Mouse (Mus musculus): ENCODE results near the gene Notch3. TPM values are rescaled to one million over a fixed set of nuclear protein-coding genes. Genes with fewer than 3 reads are reported as not detected.

Notch3 gene
- total and polyA plus RNA-seq, 2 experiments from 2014 or later, result 3.7 to 53.6 TPM

DNA sequence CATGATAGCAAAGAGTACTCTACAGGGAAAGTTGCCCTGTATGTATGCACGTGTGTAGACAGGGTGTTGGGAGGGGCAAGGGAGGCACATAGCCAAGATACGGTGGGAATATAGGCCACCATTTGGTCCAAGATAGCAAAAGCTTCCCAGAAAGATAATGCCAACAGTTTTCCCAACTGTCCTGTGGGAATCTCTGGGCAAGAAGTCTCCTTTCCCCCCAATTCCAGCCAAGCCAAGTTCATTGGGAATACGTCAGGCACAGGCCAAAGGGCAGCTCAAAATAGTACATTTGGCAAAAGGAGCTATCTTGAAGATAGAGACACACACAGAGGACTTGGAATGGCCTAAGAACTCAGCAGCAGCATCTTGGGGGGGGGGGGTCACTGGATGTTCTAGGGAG, 38.7 kb upstream of the Notch3 start:
- H3K9me3 ChIP-seq (replicated peaks; ENCODE audit: control insufficient read depth, low read length), result no peaks in the 10 kb centered on the region
- H3K27me3 ChIP-seq (ENCODE audit: control insufficient read depth, insufficient read depth, low read length), result no peaks in the 10 kb centered on the region
- 62% methylated on average over 3 of the region's 3 CpGs for WGBS
- no peak overlapping the region for H3K4me2 ChIP-seq (ENCODE audit: low read depth, low read length)
- H3K27ac ChIP-seq (ENCODE audit: low read depth), result no peak overlapping the region
- TF ChIP-seq CTCF (IDR thresholded peaks at IDR 0.05; ENCODE audit: low read depth), result no peak
- TF ChIP-seq EP300 (IDR thresholded peaks at IDR 0.05; ENCODE audit: low read depth), result no peak
- H3K36me3 ChIP-seq (replicated peaks; ENCODE audit: control insufficient read depth, insufficient read depth, low read length), result peaks cover 78% of the 10 kb centered on the region
- ATAC-seq (ENCODE audit: insufficient read depth, low read depth) (no peak), DNase-seq (ENCODE audit: low spot score) (no peak)
- H3K4me3 ChIP-seq (ENCODE audit: low read depth, low read length), result no peak overlapping the region
- H3K4me1 ChIP-seq (ENCODE audit: control insufficient read depth, insufficient read depth), result peaks cover 16% of the 10 kb centered on the region
- H3K9ac ChIP-seq (replicated peaks; ENCODE audit: low read depth, low read length), result no peak overlapping the region

DNA sequence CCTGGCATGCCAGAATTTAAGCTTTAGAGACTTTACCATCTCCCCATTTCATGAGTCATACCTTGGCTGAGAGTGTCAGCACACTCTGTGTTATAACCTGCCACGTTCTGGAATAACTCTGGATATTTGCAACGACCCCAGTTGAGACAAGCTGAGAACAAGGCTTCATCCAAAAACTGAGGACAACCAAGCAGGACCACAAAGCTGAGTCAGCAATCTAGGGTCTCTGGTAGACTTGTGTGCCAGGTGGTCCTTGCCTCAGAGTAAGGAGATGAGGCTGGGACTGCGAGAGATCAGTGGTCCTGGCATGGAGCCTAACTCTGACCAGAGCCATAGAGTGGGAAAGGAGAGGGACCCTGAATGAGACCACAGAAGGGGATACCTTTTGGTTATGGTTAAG, 36.3 kb upstream of the Notch3 start:
- Histone ChIP-seq H3K9ac (replicated peaks; ENCODE audit: low read depth, low read length) (no peak overlapping the region), H3K4me1 (ENCODE audit: control insufficient read depth, insufficient read depth) (peaks cover 9% of the 10 kb centered on the region; the same call in 1 of the 2 replicates), H3K36me3 (replicated peaks; ENCODE audit: control insufficient read depth, insufficient read depth, low read length) (peaks cover 85% of the 10 kb centered on the region), H3K4me2 (ENCODE audit: low read depth, low read length) (no peak overlapping the region), H3K4me3 (ENCODE audit: low read depth, low read length) (no peak overlapping the region), H3K9me3 (replicated peaks; ENCODE audit: control insufficient read depth, low read length) (no peaks in the 10 kb centered on the region), H3K27me3 (ENCODE audit: control insufficient read depth, insufficient read depth, low read length) (no peaks in the 10 kb centered on the region), H3K27ac (ENCODE audit: low read depth) (no peak overlapping the region)
- TF ChIP-seq EP300 (IDR thresholded peaks at IDR 0.05; ENCODE audit: low read depth), result no peak
- no peak for TF ChIP-seq CTCF (IDR thresholded peaks at IDR 0.05; ENCODE audit: low read depth)
- 76% methylated on average over 3 of the region's 3 CpGs for WGBS
- DNase-seq (ENCODE audit: low spot score) (no peak), ATAC-seq (ENCODE audit: insufficient read depth, low read depth) (no peak)

DNA sequence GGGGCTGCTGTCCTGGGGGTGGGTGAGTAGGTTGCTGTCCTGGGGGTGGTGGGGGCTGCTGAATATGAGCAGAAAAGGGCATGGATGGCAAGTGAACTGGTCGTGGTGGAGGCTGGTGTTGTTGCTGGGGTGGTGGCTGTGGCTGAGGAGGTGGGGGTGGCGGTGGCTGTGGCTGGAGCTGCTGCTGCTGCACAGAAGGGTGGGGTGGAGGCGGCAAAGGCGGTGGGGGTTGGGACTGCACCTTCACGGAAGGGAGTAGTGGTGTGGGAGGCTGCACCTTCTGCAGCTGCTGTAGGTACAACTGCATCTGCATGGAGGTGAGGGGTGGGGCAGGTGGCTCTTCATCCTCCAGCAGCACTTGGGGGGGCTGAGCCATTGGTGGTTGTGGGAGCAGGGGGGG, 34.4 kb upstream of the Notch3 start:
- H3K4me3 ChIP-seq (ENCODE audit: low read depth, low read length), result no peak overlapping the region
- no peak overlapping the region for H3K27ac ChIP-seq (ENCODE audit: low read depth)
- no peaks in the 10 kb centered on the region for H3K4me1 ChIP-seq (ENCODE audit: control insufficient read depth, insufficient read depth)
- no peak overlapping the region for H3K9ac ChIP-seq (replicated peaks; ENCODE audit: low read depth, low read length)
- peaks cover 94% of the 10 kb centered on the region for H3K36me3 ChIP-seq (replicated peaks; ENCODE audit: control insufficient read depth, insufficient read depth, low read length)
- no peaks in the 10 kb centered on the region for H3K9me3 ChIP-seq (replicated peaks; ENCODE audit: control insufficient read depth, low read length)
- no peak for TF ChIP-seq EP300 (IDR thresholded peaks at IDR 0.05; ENCODE audit: low read depth)
- TF ChIP-seq CTCF (IDR thresholded peaks at IDR 0.05; ENCODE audit: low read depth), result no peak
- WGBS, result 79% methylated on average over 5 of the region's 5 CpGs
- H3K4me2 ChIP-seq (ENCODE audit: low read depth, low read length), result no peak overlapping the region
- ATAC-seq (ENCODE audit: insufficient read depth, low read depth) (no peak), DNase-seq (ENCODE audit: low spot score) (no peak)
- H3K27me3 ChIP-seq (ENCODE audit: control insufficient read depth, insufficient read depth, low read length), result no peaks in the 10 kb centered on the region

DNA sequence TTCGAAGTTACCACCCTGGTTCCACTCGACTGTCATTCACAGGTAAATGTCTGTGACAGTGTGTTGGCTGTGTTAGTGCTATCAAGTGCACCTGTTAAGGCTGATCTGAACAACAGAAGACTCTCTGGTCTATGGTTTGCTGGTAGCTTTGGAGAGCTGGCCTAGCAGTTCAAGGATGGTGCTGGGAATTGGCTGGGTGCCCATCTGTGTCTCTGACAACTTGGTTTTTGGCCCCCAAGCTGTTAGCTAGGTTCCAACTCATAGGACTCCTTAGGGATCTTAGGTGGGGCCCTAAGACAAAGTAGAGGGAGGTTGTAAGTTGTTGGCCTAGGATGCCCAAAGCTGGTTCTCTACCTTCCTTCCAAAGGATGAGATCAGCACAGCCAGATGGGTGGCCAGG, 33.1 kb upstream of the Notch3 start:
- no peak for TF ChIP-seq EP300 (IDR thresholded peaks at IDR 0.05; ENCODE audit: low read depth)
- Histone ChIP-seq H3K27me3 (ENCODE audit: control insufficient read depth, insufficient read depth, low read length) (no peaks in the 10 kb centered on the region), H3K36me3 (replicated peaks; ENCODE audit: control insufficient read depth, insufficient read depth, low read length) (peaks cover 97% of the 10 kb centered on the region), H3K9ac (replicated peaks; ENCODE audit: low read depth, low read length) (no peak overlapping the region), H3K27ac (ENCODE audit: low read depth) (no peak overlapping the region), H3K4me1 (ENCODE audit: control insufficient read depth, insufficient read depth) (no peaks in the 10 kb centered on the region), H3K9me3 (replicated peaks; ENCODE audit: control insufficient read depth, low read length) (no peaks in the 10 kb centered on the region), H3K4me3 (ENCODE audit: low read depth, low read length) (no peak overlapping the region), H3K4me2 (ENCODE audit: low read depth, low read length) (no peak overlapping the region)
- ATAC-seq (ENCODE audit: insufficient read depth, low read depth) (no peak), DNase-seq (ENCODE audit: low spot score) (no peak)
- WGBS, result 68% methylated on average over 2 of the region's 2 CpGs

DNA sequence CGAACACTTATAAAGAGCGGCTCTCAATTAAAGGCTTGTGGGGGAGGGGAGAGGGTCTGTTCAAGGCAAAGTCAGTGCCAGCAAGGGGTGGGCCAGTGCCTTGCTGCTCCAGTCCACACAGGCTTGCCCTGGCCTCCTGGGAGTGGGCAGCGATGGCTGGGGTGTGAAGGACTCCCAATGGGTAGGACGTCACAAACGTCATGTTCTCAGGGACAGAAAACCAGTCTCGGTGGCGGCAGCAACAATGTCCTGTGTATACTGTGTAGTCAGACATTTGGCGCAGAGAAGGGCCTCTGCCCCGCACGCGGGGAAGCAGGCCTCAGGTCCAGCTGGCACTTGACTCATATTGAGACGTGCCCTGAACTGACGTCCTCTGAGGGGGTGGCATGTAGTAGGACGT, 30.5 kb upstream of the Notch3 start:
- H3K4me1 ChIP-seq (ENCODE audit: control insufficient read depth, insufficient read depth), result no peaks in the 10 kb centered on the region
- H3K9ac ChIP-seq (replicated peaks; ENCODE audit: low read depth, low read length), result no peak overlapping the region
- no peaks in the 10 kb centered on the region for H3K9me3 ChIP-seq (replicated peaks; ENCODE audit: control insufficient read depth, low read length)
- TF ChIP-seq CTCF (IDR thresholded peaks at IDR 0.05; ENCODE audit: low read depth) (no peak), EP300 (IDR thresholded peaks at IDR 0.05; ENCODE audit: low read depth) (no peak)
- ATAC-seq (ENCODE audit: insufficient read depth, low read depth) (no peak), DNase-seq (ENCODE audit: low spot score) (no peak)
- WGBS, result 76% methylated on average over 14 of the region's 14 CpGs
- H3K4me2 ChIP-seq (ENCODE audit: low read depth, low read length), result no peak overlapping the region
- H3K4me3 ChIP-seq (ENCODE audit: low read depth, low read length), result no peak overlapping the region
- no peaks in the 10 kb centered on the region for H3K27me3 ChIP-seq (ENCODE audit: control insufficient read depth, insufficient read depth, low read length)
- H3K36me3 ChIP-seq (replicated peaks; ENCODE audit: control insufficient read depth, insufficient read depth, low read length), result peaks cover 70% of the 10 kb centered on the region
- H3K27ac ChIP-seq (ENCODE audit: low read depth), result no peak overlapping the region

DNA sequence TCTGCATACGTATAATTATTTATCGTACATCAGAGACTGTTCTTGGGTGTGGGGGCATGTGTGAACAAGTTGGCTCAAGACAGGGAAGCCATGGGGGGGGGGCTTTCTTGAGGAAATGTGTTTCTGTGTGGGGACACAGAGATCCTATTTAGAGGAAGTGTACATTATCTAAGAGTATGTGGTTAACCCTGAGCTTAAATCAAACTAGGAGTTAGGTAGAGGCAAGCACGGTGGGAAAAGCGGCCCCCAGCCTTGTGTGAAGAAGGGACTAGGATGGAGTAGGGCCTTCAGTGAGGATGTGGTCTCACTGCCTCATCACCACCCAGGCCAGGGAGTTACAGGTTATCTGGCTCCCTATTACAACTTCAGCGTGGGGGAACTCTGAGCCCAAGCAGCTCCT, 29.1 kb upstream of the Notch3 start:
- no peak for TF ChIP-seq EP300 (IDR thresholded peaks at IDR 0.05; ENCODE audit: low read depth)
- TF ChIP-seq CTCF (IDR thresholded peaks at IDR 0.05; ENCODE audit: low read depth), result no peak
- Histone ChIP-seq H3K36me3 (replicated peaks; ENCODE audit: control insufficient read depth, insufficient read depth, low read length) (peaks cover 56% of the 10 kb centered on the region), H3K27ac (ENCODE audit: low read depth) (no peak overlapping the region), H3K4me1 (ENCODE audit: control insufficient read depth, insufficient read depth) (no peaks in the 10 kb centered on the region), H3K4me2 (ENCODE audit: low read depth, low read length) (no peak overlapping the region), H3K9ac (replicated peaks; ENCODE audit: low read depth, low read length) (no peak overlapping the region), H3K27me3 (ENCODE audit: control insufficient read depth, insufficient read depth, low read length) (no peaks in the 10 kb centered on the region), H3K4me3 (ENCODE audit: low read depth, low read length) (no peak overlapping the region), H3K9me3 (replicated peaks; ENCODE audit: control insufficient read depth, low read length) (no peaks in the 10 kb centered on the region)
- DNase-seq (ENCODE audit: low spot score), result no peak
- no peak for ATAC-seq (ENCODE audit: insufficient read depth, low read depth)
- 83% methylated on average over 5 of the region's 5 CpGs for WGBS

Data from heart, postnatal 0 days (tissue).